Mouse (Mus musculus) lung, postnatal 4 days (tissue): ENCODE data around the gene Lonp2.
A peak's percentile ranks its signal among the peaks of the same experiment; 100 is the strongest.

ENCODE experiments used
- DNase-seq, 2 experiments: peaks; one replicate each; pipeline ENCODE4 v3.0.0; 2021

Lonp2 gene

DNA sequence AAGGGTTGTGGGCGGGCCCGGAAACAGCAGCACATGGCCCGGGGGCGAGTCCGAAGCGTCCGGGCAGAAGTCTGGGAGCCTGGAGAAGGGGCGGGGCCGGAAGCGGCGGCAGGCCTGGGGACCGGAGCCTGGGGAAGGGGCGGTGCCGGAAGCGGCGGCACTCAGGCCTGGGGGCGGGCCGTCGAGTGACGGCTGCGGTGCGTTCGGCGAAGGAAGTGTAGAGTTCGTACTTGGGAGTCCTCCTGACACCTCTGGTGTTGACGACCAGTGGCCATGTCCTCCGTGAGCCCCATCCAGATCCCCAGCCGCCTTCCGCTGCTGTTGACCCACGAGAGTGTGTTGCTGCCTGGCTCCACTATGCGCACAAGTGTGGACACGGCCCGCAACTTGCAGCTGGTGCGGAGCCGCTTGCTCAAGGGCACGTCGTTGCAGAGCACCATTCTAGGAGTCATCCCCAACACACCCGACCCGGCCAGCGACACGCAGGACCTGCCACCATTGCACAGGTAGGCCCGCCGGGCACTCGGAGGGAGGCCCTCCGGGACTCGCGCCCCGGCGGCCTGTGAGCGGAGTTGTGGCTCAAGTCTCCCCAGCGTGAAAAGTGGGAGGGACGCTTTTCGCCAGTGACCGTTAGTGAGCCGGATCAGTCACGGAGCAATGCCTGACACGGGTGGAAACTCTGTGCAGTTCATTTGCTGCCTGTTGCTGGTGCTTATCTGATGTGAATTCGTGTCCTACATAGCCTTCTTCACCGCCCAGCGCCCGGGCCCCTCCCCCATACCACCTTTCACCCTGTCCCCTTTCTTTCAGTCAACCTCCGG, at the start of gene Lonp2:
TSS of gene Lonp2 (plus strand) at position 133 of the 821 bp plus-strand sequence.
- DNase-seq: peak; percentile 99 to 100

DNA sequence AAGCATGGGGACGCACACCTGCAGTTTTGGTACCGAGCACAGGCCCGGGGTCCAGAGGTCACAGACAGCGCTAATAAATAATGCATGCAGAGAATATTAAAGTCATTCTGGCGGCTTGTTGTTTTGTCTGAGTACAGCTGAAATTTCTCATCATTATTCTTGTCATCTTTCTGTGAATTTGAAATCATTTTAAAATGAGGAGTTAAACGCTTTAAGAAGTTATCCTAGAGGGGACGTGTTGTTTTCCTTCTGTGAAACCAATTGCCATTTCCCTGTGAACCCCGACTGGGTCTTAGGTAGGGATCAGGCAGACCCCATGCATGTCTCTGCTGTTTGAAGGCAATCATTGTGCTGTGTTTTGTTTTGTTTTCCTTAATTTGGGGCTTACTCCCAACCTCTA, 46.3 kb upstream of the Lonp2 start:
- no peak for DNase-seq

DNA sequence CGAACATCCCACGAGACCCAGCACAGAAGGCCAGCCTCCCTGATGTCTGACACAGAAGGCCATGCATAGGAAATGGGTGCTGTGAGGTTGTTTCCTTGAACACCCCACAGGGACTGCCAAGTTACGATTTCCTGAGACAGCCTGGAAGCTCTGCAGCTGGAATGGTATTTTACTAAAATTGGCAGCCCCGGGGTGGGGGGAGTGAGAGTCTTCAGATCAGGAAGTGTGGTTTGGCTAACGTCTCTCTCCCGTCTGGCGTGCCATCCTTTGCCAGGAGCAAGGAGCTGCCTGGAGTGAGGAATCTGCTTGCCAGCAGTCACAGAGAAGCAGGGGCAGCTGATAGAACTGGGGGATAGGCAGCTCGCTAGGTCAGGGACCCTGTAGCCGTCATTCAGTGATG, 45.8 kb upstream of the Lonp2 start:
- DNase-seq: peak; percentile 46 to 61

DNA sequence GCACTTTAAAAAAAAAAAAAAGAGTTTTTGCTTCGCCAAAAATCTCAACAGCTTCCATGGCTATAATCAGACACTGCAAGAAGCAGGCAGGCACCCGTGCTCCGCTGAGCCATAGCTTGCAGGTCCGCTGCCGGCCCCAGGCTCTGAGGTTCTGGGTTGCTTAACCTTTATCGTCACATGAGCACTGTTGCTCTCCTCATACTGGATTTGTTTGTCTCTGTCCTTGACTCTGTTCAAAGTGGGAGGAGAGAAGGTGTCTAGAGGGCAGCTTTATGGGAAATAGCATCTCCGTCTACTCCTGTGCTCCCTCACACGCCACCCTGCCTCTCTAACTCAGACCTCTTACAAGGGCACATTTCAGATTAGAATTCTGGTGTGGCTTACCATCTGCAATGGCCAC, 45.1 kb upstream of the Lonp2 start:
- peak; percentile 11 to 39 for DNase-seq

DNA sequence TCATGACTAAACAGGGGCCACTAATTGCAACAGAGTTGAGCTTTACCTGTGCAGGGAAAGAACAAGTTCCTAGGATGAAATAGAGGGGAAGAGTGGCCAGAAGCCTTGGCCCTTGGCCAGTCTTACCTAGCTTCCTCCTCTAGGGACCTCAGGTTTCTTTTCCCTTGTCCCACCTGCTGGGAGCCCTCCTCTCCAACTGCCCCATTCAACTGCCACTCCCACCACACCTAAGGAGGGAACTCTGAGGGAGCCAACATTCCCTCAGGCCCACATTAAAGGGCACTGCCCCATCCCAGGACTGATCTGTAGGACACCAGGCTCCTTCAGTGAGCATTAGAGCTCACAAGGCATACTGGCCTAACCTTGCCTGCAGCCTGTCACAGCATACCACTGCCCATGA, 43.4 kb upstream of the Lonp2 start, which contains the start of gene Abcc12:
TSS of gene Abcc12 (minus strand) at position 229 of the 400 bp plus-strand sequence.
- no peak for DNase-seq

DNA sequence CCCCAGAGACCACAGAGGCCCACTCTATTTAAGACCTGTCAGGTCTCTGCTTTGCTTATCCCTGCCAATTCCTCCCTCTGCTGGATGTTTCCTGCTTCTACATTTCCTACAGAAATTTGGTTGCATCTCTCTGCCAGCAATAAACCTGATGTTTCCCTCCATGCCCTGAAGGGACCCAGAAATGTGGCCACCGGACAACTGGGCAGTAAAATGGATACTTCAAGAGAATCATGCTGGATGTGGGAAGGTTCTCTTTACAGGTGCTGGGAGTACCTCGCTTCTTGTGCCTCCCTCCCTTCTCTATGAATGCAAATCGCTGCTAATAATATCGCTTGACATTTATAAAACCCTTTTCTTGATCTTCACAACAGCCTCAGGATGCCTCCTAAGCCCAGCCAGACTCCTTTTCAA, 41.9 kb upstream of the Lonp2 start:
- no peak for DNase-seq

DNA sequence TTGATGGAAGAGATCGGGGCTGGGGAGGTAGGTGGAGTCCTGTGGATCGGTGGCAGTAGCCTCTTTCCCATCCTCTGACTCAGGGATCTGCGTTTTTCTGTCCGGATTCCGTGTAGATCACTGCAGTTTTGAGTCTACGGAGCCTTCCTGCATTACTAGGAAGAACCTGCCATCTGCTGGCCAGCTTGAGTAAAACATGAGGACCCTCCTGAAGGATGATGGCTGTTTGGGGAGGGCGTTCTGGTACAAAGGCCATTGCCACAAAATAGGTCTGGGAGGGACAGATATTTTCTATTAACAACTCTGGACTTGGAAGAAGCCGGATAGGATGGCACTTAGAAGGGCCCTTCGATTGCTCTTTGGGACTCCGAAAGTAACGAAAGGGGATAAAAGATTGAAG, 38.7 kb upstream of the Lonp2 start:
- peak; percentile 70 to 85 for DNase-seq

DNA sequence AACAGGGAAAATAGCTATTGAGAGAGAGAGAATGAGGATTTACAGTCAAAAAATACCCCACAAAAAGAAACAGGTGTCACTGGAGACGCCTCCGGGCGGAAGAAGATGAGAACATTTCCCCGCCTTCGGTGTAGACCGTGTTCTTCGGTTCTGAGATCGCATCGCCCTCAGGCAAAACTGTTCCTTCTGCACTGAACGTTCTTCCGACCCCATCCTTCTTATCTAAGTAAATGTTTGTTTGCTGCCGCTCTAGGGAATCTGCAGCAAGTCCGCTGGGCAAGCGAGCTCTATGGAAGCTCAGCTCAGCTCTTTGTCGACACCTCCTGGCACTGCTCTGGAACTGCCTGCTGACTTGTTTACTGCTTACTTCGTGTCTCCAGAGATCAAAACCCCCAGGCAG, 38.3 kb upstream of the Lonp2 start:
- DNase-seq: peak; percentile 75 to 82

DNA sequence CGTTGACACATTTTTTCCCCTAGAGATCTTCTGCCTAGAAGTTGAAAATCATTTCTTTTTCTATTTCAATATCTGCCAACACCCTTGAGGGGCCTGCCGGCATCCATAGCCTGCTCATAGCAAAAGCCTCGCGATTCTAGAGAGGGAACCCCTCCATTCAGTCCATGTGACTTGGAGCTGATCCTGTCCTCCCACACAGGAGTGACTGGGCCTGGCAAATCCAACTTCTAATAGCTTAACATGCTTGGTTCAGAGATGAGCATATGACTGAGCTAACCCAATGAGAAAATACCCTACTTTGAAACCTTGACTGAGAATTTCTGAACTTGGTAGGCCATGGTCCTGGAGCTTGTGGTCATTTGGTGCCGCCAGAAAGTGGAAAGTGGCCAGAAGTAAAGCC, 37.8 kb upstream of the Lonp2 start:
- DNase-seq: no peak

DNA sequence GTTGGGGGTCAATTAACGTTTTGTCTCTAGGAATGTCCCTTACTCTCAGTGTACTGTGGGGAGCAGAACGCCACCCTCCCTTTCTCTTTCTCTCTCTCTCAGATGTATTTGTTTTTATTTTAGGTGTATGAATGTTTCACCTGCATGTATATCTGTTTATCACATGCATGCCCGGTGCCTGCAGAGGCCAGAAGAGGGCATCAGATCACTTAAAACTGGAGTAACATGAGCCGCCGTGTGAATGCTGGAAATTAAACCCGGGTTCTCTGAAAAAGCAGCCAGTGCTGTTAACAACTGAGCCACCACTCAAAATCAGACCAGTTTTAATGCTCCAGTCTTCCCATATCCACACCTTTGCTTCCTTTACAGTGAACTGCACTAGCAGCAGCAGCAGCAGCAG, 37.2 kb upstream of the Lonp2 start:
- DNase-seq: no peak

DNA sequence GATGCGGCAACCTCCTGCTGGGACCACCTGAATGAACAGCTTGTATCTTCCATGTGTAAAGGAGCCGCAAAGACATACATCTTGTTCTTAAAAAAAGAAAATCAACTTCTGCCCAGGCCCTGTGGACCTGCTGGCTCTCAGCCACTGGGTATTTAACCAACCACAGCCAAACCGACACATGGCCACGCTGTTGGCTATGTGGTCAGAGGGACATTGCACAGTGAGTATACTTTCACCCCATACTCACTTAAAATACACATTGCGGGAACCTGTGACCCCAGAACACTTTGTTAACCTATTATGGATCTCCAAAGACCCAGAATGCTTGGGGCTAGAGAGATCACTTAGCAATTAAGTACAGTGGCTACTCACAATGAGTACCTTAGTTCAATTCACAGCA, 35.5 kb upstream of the Lonp2 start:
- no peak for DNase-seq

DNA sequence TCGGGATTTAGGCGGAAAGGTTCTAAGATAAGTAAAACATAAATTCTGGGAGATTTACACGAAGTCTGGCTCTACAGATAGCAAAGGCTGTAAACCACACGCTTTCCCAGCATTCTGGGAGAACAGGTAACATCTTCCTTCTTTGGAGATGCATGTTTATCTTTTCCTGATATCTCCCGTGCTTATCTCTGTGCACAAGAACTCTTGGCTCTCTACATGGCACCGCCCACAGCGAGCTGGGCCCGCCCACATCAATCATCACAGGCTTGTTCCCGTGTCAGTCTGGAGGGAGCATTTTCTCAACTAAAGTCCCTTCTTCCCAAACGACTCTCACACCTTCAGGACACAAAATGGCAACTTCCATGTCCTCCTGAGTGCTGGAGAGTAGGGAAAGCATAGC, 30.7 kb upstream of the Lonp2 start:
- no peak for DNase-seq

DNA sequence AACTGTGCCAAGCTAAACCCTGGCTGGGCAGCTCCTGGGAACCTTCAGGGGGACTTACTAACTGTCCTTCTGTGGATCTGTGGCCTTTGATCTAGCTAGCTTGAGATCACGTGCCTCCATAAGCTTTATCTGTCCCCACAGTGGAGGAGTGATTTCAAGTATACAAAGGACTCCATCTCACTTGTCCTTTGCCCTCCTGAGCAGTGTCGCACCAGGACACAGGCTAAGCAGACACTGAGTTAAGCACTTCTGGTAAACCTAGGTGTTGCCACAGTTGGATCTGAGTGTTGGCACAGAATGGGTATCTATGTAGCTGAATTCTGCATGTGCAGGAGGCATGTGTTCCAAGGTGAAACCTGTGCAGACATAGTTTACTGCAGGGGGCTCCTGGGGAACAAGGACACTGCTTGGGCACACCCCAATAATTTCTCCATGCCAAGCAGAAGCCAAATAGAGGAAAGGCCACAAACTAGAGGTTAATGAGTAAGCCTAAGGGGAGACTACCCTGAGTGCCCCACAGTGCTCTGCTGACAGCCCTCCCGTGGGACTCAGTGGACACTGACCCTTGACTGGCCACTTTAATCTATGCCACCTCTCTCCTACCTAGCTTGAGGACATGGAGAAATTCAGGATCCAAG, 29.6 kb upstream of the Lonp2 start:
- no peak for DNase-seq

DNA sequence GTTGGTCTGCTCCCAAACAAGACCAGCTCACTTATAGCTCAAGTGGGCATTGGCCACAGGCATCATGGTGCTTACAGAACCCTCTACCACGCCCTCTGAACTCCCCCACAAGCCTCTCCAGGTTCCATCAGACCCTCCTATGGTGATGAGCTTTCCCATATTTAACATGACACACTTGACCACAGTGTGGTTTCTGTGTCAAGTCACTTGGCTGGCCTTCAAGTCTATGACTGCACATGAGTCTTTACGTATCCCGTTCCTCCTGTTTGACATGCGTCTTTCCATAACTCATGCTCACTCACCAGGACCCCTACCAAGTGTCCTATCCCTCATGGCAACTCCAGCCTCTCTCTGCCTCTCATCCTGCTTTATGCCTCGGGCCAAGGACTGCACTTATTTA, 28.2 kb upstream of the Lonp2 start:
- no peak for DNase-seq

DNA sequence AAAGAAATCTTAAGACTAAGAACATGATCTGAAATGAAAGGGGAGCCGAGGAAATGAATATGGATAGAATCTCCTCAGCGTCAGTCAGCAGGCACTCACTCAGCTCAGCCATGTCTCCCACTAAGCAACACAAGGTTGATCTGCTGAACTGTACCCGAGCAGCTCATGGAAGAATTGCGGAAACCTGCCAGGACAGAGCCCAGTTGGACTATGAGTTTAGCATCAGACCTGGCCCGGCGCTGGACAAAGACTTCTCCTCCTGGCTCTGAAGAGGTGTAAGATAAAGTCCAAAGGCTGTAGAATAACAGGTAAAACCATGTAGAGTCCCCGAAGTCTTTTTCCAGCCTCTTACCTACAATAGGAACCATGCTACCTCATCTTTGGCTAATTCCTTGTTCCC, 26.2 kb upstream of the Lonp2 start:
- DNase-seq: no peak

DNA sequence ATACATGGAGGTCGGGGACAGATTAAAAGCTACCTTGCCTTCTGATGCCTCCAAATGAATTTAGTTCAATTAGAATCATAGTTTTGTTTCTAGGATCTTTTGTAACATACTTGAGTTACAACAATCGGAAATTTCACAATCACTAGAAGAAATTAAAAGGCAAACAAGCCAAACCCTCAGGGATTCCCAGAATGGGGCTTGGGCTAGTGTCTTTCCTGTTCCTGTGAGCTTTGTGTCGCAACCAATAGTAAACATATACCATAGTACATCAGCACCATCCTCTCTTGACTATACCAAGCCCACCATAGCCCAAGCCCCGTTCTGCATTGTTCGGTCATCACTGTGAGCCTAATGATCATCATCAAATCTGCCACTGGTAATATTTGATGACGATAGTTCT, 24.5 kb upstream of the Lonp2 start:
- DNase-seq: no peak

DNA sequence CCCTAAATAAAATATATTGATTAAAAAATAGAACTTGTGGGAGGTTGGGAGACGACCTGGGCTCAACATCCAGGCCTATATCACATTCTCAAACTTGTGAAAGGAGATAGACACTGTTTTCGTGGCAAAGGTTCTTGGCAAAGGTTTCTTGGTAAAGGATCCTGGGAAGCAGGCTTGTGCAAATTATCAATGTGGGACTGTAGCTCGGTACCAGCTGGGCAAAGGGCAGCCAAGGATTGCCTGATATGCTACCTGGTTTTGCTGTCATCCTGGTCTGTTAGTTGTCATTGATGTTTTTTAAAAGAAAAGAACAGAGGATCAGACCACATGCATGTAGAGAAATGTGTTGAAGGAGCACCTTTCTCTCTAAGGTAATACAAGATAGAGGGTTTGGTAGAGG, 23.5 kb upstream of the Lonp2 start:
- DNase-seq: no peak

DNA sequence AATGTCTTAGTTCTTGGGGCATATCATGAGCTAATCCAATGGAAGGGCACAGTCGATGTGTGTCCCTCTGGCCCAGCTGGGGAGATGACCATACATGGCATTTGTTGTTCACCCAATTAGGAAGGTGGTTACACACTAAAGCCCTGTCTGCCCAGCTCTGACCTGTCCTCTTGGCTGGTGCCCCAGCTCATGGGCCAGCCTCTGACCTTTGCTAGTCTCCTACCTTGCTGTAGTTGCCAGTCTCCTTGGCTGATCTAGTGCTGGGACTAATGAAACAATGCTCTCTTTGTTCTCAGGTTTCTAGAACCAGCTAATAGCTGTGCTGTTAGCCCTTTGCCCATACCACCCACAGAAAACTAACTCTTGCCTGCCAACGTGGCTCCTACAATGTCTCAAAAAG, 20.7 kb upstream of the Lonp2 start:
- DNase-seq: no peak

DNA sequence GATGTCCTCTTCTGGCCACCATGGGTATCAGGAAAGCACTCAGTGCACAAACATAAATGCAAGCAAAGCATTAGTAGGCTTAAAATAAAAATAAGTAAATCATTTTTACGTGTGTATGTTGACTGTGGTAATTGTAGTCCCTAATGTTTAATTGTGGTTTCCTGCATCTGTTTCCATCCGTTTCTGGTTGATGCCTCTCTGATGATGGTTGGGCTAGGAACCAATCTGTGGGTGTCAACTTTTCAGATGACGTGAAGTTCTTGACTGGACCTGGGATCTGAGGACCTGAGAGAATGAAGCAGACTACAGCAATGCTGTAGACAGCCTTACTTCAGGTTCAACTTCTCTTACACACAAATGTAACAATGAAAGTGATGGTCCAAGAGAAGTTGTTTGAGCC, 19.2 kb upstream of the Lonp2 start:
- no peak for DNase-seq

DNA sequence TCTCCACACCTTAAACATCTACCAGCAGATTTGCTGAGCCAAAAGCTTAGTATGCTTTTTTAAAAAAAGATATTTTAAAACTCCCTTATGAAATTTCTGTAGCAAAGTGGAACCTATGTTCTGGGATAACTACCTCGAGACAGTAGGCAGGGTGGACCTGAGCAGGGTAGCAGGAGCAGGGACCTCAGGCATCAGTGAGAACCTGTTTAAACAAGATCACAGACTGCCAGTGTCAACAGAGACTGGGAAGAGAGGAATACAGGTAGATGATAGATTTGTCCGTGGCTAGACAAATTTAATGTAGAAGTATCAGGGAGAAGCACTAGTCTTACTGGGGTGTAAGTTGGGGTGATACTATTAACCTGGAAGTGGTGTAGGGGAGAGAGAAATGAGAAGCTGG, 10.0 kb upstream of the Lonp2 start:
- DNase-seq: no peak

DNA sequence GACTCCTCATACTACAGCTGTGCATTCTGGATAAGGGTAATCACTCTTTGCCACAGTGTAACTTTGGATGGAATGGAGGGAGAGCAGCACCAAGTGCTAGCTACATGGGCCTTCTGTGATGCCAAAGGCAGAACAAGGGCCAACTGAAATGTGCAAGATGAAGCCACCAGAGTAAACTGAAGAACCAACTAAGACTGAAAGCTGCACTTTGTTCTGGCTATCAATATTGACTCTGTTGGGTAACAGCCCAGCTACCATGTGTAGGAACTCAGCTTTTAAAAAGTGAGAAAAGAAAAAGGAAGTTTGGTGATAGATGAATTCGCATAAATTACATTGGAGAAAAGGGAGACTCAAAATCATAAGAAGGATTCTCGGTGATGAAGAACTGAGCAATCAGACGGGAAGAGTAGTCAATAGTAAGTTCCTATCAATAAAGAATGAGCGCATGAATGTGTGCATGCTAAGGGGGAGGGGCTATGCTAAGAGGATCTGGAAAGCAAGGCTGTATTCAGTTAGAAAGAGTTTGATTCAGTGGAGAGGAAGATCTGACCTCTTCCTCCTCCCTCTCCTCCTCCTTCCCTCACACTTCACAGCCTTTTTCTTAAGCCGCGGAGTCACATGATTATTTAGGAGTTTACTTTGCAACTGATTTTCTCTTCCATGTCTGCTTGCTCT, 8.6 kb upstream of the Lonp2 start:
- no peak for DNase-seq

DNA sequence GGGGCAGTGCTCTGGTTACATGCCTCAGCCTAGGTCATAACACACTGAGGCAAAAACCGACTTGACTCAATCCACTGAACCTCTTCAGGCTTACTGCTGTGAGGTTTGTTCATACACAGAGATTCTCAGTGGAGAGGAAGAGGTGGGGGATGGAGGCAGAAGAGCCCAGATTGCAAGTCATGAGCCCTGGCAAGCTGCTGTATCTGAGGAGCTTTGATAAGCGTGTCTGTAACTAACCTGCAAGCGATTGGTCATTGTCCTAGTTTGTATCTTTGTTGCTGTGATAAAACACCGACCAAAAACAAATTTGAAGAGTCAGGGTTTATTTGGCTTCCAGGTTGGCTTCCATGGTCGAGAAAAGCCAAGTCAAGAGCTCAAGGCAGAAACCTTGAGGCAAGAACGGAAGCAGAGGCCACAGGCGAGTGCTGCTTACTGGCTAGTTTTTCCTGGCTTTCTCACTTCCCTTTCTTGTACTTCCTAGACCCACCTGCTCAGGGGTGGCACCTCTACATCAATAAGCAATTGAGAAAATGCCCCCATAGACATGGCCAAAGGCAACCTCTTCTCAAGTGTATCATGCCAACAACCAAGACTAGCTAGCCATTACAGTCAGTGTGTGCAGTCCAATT, 6.0 kb upstream of the Lonp2 start:
- no peak for DNase-seq

DNA sequence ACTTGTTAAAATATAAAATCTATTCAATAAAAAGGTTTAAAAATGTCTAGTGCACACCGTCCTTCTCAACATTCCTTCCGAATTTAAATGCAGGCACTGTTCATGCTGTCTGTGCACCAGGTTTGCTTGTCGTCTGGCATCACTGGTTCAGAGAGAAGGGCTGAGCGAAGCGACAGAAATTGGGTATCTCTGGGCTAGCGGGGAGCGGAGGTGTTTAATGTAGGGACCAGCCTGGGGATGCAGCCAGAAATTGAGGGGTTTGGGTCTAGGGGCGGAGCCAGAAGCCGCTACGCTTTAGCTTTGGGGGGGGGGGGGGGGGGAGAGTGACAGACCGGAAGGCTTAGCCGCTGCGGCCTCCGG, 312 bp upstream of the Lonp2 start:
- no peak for DNase-seq

DNA sequence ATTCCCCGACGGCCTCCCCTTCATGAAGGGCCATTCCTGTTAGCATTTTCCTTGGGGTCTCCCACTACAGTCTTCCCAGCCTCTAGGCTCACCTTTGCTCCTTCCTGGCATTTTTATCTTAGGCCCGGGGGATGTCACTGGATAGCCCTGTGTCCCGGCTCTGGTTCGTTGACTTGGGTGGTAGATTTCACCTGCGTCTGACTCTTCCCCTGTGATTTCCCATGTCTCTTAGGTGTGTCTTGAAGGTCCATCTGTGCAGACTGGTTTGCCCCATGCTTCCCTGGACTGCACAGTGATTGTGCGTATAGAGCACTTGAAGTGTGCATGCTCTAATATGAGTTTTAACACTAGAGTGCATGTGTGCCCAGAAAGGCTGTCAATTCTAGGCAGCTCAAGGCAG, 1.1 kb downstream of the Lonp2 start:
- no peak for DNase-seq
